Mouse (Mus musculus) urinary bladder, postnatal 10 days (tissue): ENCODE measurements around the gene Baiap2l2.

Source experiments
- DNase-seq: peaks from one replicate; pipeline ENCODE4 v3.0.0; 2022; ENCODE audit warnings: low spot score

Gene Baiap2l2

DNA sequence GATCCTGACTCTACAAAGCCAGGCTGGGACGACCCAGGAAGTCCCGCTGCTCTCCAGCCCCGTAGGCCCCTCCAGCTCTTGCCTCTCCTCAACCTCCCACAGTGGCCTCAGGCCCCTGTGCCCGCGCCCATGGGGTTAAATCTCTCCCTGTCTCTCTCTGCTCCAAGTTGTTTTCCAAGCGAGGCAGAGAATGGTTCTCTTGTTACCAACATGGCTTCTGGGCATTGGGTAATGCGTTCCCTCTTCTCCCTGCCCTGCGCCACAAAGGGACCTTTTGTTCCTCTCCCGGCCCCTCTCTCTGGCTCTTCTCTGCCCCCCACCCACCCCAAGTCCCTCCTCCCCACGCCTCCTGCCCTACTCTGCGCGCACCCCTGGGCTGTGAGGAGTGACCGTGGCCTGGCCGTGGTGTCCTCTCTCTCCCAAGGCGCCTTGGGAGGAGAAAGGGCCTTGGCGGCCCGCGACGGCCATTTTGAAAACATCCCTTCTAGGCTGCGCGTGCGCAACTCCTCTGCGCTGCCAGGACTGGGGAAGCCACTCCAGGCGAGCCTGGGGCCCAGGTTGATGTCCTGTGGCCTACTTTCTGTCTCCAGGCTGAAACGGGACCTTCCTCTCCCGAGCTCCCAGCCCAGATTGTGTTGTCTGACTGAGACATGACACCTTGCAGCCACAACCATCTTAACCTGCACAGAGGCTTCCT, 72.4 kb downstream of the Baiap2l2 start:
- no peak for DNase-seq

DNA sequence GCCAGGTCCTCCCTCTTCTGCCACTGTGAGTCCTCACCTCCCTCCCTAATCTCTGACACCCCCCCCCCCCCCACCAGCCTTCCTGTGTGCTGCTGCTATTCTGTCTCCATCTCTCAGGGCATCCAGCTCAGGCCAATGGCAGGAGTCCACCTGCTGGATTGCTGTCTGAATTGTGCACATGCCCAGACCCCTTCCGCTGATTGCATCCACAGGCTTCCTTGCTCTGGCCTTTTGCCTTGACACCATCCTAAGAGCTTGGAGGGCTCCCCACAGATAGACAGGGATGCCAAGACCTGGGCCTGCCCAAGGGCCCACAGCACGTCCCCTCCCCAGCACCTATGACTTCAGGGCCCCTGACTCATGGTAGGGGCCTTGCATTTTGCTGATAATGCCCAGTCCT, 75.0 kb downstream of the Baiap2l2 start:
- DNase-seq, result no peak

- no peak for DNase-seq
Observed at GRCm38 (mm10) chr15:79208758-79209439, 76.4 kb downstream of the Baiap2l2 start.

DNA sequence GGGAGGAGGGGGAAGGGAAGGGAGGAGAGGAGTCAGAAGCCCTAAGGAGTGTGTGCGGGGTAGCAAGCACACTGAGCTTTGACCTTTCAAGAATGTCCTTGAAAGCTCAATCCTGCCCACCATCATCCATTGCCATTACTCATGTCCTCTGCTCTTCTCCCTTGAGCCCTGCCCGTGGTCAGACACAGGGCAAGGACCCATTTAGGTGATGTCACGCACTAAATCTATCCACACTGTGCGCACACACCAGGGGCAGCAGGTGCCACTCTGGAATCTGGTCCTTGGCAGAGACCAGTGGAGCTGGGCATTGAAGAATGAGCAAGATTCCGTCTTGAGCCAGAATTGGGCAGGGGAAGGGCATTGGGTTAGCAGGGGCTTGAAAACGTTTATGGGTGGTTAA, 77.1 kb downstream of the Baiap2l2 start:
- no peak for DNase-seq
